Mouse (Mus musculus): ENCODE data around the gene Dhrs2. TPM values are rescaled to one million over a fixed set of nuclear protein-coding genes. Genes with fewer than 3 reads are reported as not detected.

The Dhrs2 gene
- total and polyA plus RNA-seq, 3 experiments = not detected

DNA sequence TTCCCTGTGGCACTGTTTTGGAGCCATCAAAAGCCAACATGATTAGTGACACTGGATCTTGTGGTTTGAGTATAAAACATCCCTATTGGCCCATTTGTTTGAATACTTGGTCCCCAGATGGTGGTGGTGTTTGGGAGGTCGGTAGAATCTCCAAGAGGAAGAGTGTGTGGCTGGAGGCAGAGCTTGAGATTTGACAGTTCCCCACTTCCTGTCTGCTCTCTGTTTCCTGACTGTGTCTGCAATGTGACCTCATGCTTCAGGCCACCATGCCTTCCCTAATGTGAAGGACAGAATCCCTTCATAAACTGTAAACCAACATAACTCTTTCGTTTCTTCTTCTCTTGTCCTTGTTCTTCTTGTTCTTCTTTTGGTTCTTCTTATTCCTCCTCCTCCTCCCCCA is 24.7 kb upstream of the Dhrs2 start:
- Histone ChIP-seq H3K36me3 (ENCODE audit: control insufficient read depth in 1 of 2, insufficient read depth in 2 of 2, low read length in 2 of 2) (no peaks in the 10 kb centered on the region), H3K27ac (ENCODE audit: control insufficient read depth, low read depth, low read length) (no peak overlapping the region), H3K79me2 (ENCODE audit: control insufficient read depth, insufficient read depth, low read length, poor library complexity) (no peaks in the 10 kb centered on the region), H3K27me3 (ENCODE audit: control insufficient read depth in 1 of 2, insufficient read depth in 2 of 2, low read length in 2 of 2) (peaks cover 16 to 21% of the 10 kb centered on the region in 2 experiments), H3K9me3 (replicated peaks; ENCODE audit: insufficient read depth, low read length) (no peaks in the 10 kb centered on the region), H3K9ac (ENCODE audit: control insufficient read depth, low read depth, low read length, poor library complexity, severe bottlenecking) (no peak overlapping the region), H3K4me3 (ENCODE audit: control insufficient read depth in 1 of 2, insufficient read depth in 1 of 2, low read depth in 2 of 2, low read length in 2 of 2) (no peak overlapping the region), H3K4me1 (ENCODE audit: control insufficient read depth in 1 of 2, insufficient read depth in 2 of 2, low read length in 2 of 2) (no peaks in the 10 kb centered on the region)
- no peak for DNase-seq (ENCODE audit: low read depth, low spot score)
- TF ChIP-seq ZMIZ1 (IDR thresholded peaks at IDR 0.05; ENCODE audit: low read depth, low read length) = no peak
- no peak for TF ChIP-seq NELFE (IDR thresholded peaks at IDR 0.05; ENCODE audit: low read depth, low read length)
- TF ChIP-seq E2F4 (IDR thresholded peaks at IDR 0.05; ENCODE audit: borderline replicate concordance, low read depth, low read length) = no peak
- no peak for TF ChIP-seq POLR2AphosphoS5 (IDR thresholded peaks at IDR 0.05; ENCODE audit: borderline replicate concordance, low read depth, low read length)
- TF ChIP-seq MAZ (IDR thresholded peaks at IDR 0.05; ENCODE audit: low read depth, low read length) = no peak
- TF ChIP-seq RCOR1 (IDR thresholded peaks at IDR 0.05; ENCODE audit: low read depth, low read length) = no peak
- TF ChIP-seq POLR2A (IDR thresholded peaks at IDR 0.05; ENCODE audit: control insufficient read depth in 1 of 2, insufficient read depth in 1 of 2, low read depth in 1 of 2, low read length in 2 of 2, poor library complexity in 1 of 2) = no peak
- no peak for TF ChIP-seq TAL1 (IDR thresholded peaks at IDR 0.05; ENCODE audit: low read length)
- TF ChIP-seq MAX (IDR thresholded peaks at IDR 0.05; ENCODE audit: low read length) = no peak
- TF ChIP-seq UBTF (IDR thresholded peaks at IDR 0.05; ENCODE audit: borderline replicate concordance, insufficient read depth, low read depth, low read length) = no peak
- TF ChIP-seq BHLHE40 (IDR thresholded peaks at IDR 0.05; ENCODE audit: borderline replicate concordance, low read depth, low read length) = no peak
- no peak for TF ChIP-seq MYC (IDR thresholded peaks at IDR 0.05; ENCODE audit: low read depth, low read length)
- TF ChIP-seq ELF1 (IDR thresholded peaks at IDR 0.05; ENCODE audit: low read depth, low read length) = no peak
- no peak for TF ChIP-seq GATA1 (IDR thresholded peaks at IDR 0.05; ENCODE audit: low read depth, low read length)
- no peak for TF ChIP-seq CTCF (IDR thresholded peaks at IDR 0.05 in 2 of 3, conservative IDR thresholded peaks at IDR 0.05 in 1 of 3; ENCODE audit: control insufficient read depth in 1 of 3, insufficient read depth in 1 of 3, low read depth in 2 of 3, low read length in 3 of 3, poor library complexity in 1 of 3, severe bottlenecking in 1 of 3)
- TF ChIP-seq RAD21 (IDR thresholded peaks at IDR 0.05; ENCODE audit: low read depth, low read length) = no peak
- TF ChIP-seq ETS1 (IDR thresholded peaks at IDR 0.05; ENCODE audit: low read depth, low read length) = no peak

DNA sequence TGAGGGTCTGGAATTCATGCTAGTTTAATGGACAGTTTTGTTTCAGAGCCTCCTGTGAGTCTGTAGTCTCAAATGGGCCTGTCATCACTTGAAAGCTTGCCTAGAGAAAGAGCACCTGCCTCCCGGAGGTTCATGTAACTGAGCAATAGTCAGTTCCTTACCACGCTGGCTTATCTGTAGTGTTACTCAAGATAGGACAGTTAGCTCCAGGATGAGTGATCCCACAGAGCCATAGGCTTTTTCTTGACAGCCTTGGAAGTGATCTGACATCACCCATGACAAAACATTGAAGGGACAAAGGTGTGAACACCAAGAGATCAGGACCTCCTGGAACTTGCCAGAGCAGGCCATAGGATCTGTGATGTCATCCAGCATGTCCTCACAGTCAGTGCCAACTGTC is 23.6 kb upstream of the Dhrs2 start:
- peaks cover 16 to 21% of the 10 kb centered on the region in 2 experiments for H3K27me3 ChIP-seq (ENCODE audit: control insufficient read depth in 1 of 2, insufficient read depth in 2 of 2, low read length in 2 of 2)
- no peaks in the 10 kb centered on the region for H3K79me2 ChIP-seq (ENCODE audit: control insufficient read depth, insufficient read depth, low read length, poor library complexity)
- TF ChIP-seq NRF1 (IDR thresholded peaks at IDR 0.05; ENCODE audit: insufficient read depth, low read depth, low read length, poor library complexity, severe bottlenecking) (no peak), TCF12 (IDR thresholded peaks at IDR 0.05; ENCODE audit: low read depth, low read length) (no peak)
- H3K4me1 ChIP-seq (ENCODE audit: control insufficient read depth in 1 of 2, insufficient read depth in 2 of 2, low read length in 2 of 2) = no peaks in the 10 kb centered on the region
- no peak overlapping the region for H3K4me3 ChIP-seq (ENCODE audit: control insufficient read depth in 1 of 2, insufficient read depth in 1 of 2, low read depth in 2 of 2, low read length in 2 of 2)
- H3K27ac ChIP-seq (ENCODE audit: control insufficient read depth, low read depth, low read length) = no peak overlapping the region
- DNase-seq (ENCODE audit: low read depth, low spot score) = no peak
- no peak overlapping the region for H3K9ac ChIP-seq (ENCODE audit: control insufficient read depth, low read depth, low read length, poor library complexity, severe bottlenecking)
- no peaks in the 10 kb centered on the region for H3K36me3 ChIP-seq (ENCODE audit: control insufficient read depth in 1 of 2, insufficient read depth in 2 of 2, low read length in 2 of 2)
- H3K9me3 ChIP-seq (replicated peaks; ENCODE audit: insufficient read depth, low read length) = no peaks in the 10 kb centered on the region

All from MEL (cell line).